Mouse (Mus musculus) heart, postnatal 0 days (tissue): ENCODE results near the gene Cdc42bpg.

ENCODE experiments used
- CTCF ChIP-seq: IDR thresholded peaks from 2 replicates; pipeline ENCODE4 v1.5.1; 2016; ENCODE audit warnings: antibody characterized with exemption, control low read depth, low read depth
- EP300 ChIP-seq: IDR thresholded peaks from 2 replicates; pipeline ENCODE4 v1.6.1; 2016; ENCODE audit warnings: antibody characterized with exemption, low read depth

- no peak for TF ChIP-seq CTCF
- TF ChIP-seq EP300 = no peak
Observed at GRCm38 (mm10) chr19:6272053-6272452, 34.2 kb upstream of the Cdc42bpg start.
